Mouse (Mus musculus): Measurements from ENCODE around the gene Fat3.

Fat3 gene

GRCm38 (mm10) chr9:16256577-16257207 is 244.4 kb downstream of the Fat3 start:
- no peak for DNase-seq (ENCODE audit: low read depth, low spot score)

GRCm38 (mm10) chr9:16246741-16247140 is 254.3 kb downstream of the Fat3 start:
- DNase-seq (ENCODE audit: low read depth, low spot score): no peak

GRCm38 (mm10) chr9:16231575-16231974 is 269.5 kb downstream of the Fat3 start:
- no peak for DNase-seq (ENCODE audit: low read depth, low spot score)

- peak; percentile 26 for DNase-seq (ENCODE audit: low read depth, low spot score)
Observed at GRCm38 (mm10) chr9:16228919-16229318, 272.2 kb downstream of the Fat3 start.

DNA sequence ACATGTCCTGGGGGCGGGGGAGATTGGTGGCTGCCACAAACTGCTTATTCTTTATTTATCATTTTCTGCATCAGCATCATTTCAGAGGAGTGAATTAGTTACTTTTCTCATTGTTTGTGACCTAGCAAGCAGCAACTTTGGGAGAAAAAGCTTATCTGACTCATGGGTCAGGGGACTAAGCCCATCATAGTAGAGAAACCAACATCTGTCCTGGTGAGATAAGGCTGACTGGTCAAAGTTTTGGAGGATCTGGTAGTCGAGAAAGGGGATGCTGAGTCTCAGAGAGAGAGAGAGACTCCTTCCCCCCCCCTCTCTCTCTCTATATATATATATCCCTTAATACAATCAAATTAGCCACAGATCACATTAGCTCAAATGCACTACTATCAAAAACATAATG is 273.7 kb downstream of the Fat3 start:
- DNase-seq (ENCODE audit: low read depth, low spot score): no peak

GRCm38 (mm10) chr9:16226545-16226944 is 274.5 kb downstream of the Fat3 start:
- DNase-seq (ENCODE audit: low read depth, low spot score): no peak

DNA sequence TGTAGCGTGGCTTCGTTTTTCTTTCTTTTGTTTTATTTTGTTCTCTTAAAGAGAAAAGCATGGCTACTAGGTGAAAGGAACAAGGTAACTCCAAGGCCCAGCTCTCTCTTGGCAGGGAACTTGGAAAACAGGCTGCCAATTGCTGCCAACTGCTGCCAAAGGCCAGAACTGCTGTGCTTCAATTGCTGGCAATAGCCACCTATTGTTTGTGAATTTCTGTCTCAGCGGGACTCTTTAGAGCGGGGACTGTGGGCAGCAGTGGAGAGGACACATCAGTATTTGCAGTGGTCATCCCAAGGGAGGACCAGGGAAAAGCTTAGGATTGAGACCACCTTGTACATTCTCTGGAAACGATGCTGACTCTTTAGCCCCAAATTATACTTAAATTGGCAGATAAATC is 279.2 kb downstream of the Fat3 start:
- peak; percentile 84 for DNase-seq (ENCODE audit: low read depth, low spot score)

DNA sequence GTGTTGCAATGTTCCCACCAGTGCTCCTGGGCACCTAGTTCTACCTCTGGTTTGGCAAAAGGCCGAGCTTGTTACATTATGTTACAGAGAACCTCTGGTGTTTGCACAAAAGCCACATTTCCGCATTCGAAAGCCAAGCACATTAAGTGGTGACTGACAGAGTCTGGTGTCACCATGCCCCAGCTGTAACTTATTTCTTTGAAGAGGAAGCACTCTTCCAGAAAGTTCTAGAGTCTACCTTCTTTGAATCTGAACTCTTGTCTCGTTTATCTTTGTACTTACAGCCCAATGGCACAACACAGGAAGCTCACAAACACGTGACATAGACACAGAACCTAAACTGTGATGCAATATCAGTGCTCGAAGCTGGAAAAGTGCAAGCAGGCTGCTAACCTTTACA is 284.9 kb downstream of the Fat3 start:
- peak; percentile 35 for DNase-seq (ENCODE audit: low read depth, low spot score)

DNA sequence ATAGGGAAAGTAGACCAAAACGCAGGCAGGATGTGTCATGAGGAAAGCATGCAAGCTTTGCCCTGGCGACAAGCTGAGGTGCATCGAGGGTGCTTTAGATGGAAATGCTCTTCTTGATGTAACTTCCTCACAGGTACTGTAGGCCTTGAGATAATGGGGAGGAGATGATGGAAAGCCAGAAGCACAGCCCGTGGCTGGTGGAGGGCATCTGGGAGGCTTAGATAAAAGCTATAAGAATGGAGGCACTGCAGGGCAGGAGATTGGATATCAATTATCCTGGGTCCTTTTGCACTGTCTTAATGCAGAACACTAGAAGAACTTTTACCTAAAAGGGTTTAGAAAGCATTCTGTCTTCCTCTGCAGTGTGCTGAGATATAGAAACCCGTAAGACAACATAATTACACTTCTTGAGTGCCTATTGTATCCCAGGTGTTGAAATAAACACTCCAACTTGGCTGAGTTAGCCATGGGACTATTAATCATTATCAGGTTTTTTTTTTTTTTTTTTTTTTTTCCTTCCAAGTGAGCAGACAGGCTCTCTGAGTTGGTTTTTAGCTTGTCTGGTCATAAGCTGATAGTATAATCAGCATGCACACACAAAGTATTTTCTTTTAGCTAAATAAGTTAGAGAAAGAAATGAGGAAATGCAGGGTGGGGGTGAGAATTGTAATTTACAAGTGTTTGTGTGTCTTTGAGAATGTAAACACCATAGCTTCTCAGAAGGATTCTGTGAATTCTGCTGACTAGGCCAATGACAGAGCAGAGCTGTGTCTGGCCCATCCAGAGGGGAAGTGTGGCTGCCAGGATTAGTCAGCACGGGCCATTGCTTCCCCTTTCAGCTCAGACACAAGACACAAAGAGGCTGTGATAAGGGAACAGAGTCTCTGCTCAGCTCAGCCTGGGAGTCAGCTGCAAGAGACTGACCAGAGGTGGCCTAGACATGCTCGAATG is 286.1 kb downstream of the Fat3 start:
- DNase-seq (ENCODE audit: low read depth, low spot score): peak; percentile 90

GRCm38 (mm10) chr9:16213324-16213723 is 287.8 kb downstream of the Fat3 start:
- no peak for DNase-seq (ENCODE audit: low read depth, low spot score)

GRCm38 (mm10) chr9:16212628-16213027 is 288.5 kb downstream of the Fat3 start:
- no peak for DNase-seq (ENCODE audit: low read depth, low spot score)

DNA sequence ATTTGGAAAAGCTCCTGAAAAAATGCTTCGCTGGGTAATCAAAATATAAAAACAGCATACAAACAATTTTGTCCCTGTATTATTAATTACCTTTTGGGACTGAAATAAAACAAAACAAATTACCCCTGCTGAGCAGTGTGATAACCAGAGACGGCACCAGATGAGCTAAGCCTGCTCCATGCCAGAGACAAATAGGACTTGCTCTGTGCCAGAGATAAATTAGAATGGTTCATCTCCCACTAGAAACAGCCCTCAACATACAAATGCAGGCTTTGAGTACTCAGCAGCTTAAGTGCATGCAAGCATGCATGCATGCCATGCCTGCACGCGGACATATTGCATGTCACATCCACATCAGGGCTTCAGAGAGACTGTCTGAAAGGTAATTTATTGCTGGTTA is 288.9 kb downstream of the Fat3 start:
- peak; percentile 56 for DNase-seq (ENCODE audit: low read depth, low spot score)

DNA sequence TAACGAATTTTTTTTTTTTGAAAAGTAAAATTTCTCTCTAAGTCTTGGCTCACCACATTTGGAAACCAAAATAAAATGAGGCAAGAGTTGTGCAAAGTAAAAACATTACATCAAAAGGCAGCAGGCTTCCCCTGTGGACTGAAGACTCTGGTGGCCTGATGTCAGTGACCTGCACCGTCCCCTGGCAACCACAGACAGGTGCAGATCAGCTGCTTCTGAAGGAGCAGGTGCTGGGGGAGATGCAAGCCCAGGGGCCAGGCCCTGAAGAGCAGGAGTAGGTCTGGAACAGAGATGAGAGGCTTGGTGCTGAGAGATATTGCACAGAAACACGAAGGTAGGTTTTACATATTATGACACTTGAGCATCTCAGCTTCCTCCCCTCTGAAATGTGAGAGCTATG is 289.6 kb downstream of the Fat3 start:
- DNase-seq (ENCODE audit: low read depth, low spot score): no peak

DNA sequence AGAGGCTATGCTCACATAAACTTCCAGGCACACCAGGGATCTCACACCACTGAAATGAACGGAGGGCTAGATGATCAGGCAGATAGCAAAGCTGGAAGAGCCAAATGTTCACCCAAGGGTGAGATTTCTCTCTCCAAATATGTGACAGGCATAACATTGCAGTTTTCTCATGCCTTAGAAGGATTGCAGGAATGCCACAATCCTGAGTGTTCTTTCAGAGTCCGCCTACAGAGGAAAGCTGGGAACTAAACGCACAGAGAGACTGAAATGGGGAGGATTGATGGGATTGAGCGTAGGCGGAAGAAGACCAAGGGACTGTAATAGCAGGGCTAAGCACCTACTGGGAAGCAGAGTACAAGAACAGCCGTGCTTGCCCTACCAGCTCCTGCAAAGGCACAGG is 298.8 kb downstream of the Fat3 start:
- DNase-seq (ENCODE audit: low read depth, low spot score): peak; percentile 91

GRCm38 (mm10) chr9:16200948-16201347 is 300.1 kb downstream of the Fat3 start:
- DNase-seq (ENCODE audit: low read depth, low spot score): peak; percentile 97

- no peak for DNase-seq (ENCODE audit: low read depth, low spot score)
Observed at GRCm38 (mm10) chr9:16186461-16186860, 314.6 kb downstream of the Fat3 start.

DNA sequence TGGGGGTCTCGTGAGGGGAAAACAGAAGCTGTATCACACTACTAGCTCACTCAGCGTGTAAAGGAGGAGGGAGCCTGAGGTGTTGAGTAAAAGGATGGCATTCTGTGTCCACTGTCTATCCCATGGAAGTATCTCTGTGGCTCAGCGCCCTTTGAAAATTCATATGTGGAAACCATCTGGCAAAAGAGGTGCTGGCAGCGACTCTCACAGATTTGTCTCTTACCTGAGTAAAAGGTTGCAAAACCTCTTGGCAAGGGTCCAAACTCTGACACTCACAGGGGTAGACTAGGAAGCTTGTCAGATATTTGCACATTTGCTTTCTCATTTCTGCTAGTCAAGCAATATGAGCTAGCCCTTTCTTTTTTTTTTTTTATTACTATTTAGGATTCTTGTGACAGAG is 331.8 kb downstream of the Fat3 start:
- DNase-seq (ENCODE audit: low read depth, low spot score): peak; percentile 90

GRCm38 (mm10) chr9:16168051-16168450 is 333.0 kb downstream of the Fat3 start:
- no peak for DNase-seq (ENCODE audit: low read depth, low spot score)

GRCm38 (mm10) chr9:16159366-16159765 is 341.7 kb downstream of the Fat3 start:
- no peak for DNase-seq (ENCODE audit: low read depth, low spot score)

GRCm38 (mm10) chr9:16153580-16153930 is 347.5 kb downstream of the Fat3 start:
- no peak for DNase-seq (ENCODE audit: low read depth, low spot score)

- no peak for DNase-seq (ENCODE audit: low read depth, low spot score)
Observed at GRCm38 (mm10) chr9:16152756-16153579, 348.1 kb downstream of the Fat3 start.

GRCm38 (mm10) chr9:16150046-16150445 is 351.0 kb downstream of the Fat3 start:
- DNase-seq (ENCODE audit: low read depth, low spot score): no peak

Data from brain, adult 2 months (tissue).